Mouse (Mus musculus) heart, adult 2 months (tissue): ENCODE results near the gene Esrp2. TPM values are rescaled to one million over a fixed set of nuclear protein-coding genes. Genes with fewer than 3 reads are reported as not detected.

Experiments used
- DNase-seq, 2 experiments: peaks; one replicate each; pipeline ENCODE4 v3.0.0; 2021
- H3K27ac ChIP-seq: fragments of 200-600 bp; 2 replicates; pipeline ENCODE4 v1.8.1; 2022
- H3K27me3 ChIP-seq: fragments of 200-500 bp; 2 replicates; pipeline ENCODE4 v1.6.1; 2012; ENCODE audit warnings: mild to moderate bottlenecking, low read length, inconsistent platforms, mixed read lengths; ENCODE audit not compliant: control insufficient read depth, insufficient read depth
- H3K36me3 ChIP-seq: fragments of 200-500 bp; 2 replicates; pipeline ENCODE4 v1.6.1; 2012; ENCODE audit warnings: low read length, inconsistent platforms; ENCODE audit not compliant: control insufficient read depth, insufficient read depth
- H3K4me1 ChIP-seq: fragments of 200-500 bp; 2 replicates; pipeline ENCODE4 v1.6.1; 2011; ENCODE audit warnings: low read length; ENCODE audit not compliant: control insufficient read depth, insufficient read depth
- H3K4me3 ChIP-seq: fragments of 200-600 bp; 2 replicates; pipeline ENCODE4 v1.8.1; 2022
- H3K79me2 ChIP-seq: fragments of 200-500 bp; replicated peaks from 2 replicates; pipeline ENCODE4 v1.6.1; 2012; ENCODE audit warnings: mild to moderate bottlenecking, inconsistent platforms, low read length, moderate library complexity, mixed read lengths; ENCODE audit not compliant: control insufficient read depth, insufficient read depth
- H3K9ac ChIP-seq: fragments of 200-500 bp; 2 replicates; pipeline ENCODE4 v1.6.1; 2012; ENCODE audit warnings: low read depth, mild to moderate bottlenecking, control low read depth, inconsistent platforms, low read length, mixed read lengths
- CTCF ChIP-seq: fragments of 200-600 bp; IDR thresholded peaks from 2 replicates; pipeline ENCODE4 v1.8.1; 2022; ENCODE audit warnings: antibody characterized with exemption, mild to moderate bottlenecking, moderate library complexity
- EP300 ChIP-seq: fragments of 200-500 bp; IDR thresholded peaks from 2 replicates; pipeline ENCODE4 v1.6.1; 2011; ENCODE audit warnings: low read depth, low read length, control low read depth; ENCODE audit not compliant: insufficient read depth
- POLR2A ChIP-seq: fragments of 200-500 bp; IDR thresholded peaks from 2 replicates; pipeline ENCODE4 v1.6.1; 2011; ENCODE audit warnings: mild to moderate bottlenecking, low read depth, low read length, control low read depth; ENCODE audit not compliant: insufficient read depth
- WGBS: fragments of 180-500 bp; shearing (Covaris S2); methylation state at CpG from one replicate; pipeline ENCODE4 v1.1.7; 2018; 5-methylcytosine and 5-hydroxymethylcytosine counted together
- intact Hi-C: fragments of 180-260 bp; cut with DNase I; formaldehyde crosslinking; loops from one replicate; pipeline ENCODE4 v1.15.1; 2025
- polyA plus RNA-seq: library from polyadenylated mRNA; depleted of rRNA; stranded (reverse); fragments of >200 nt; gene quantifications from 2 replicates; pipeline ENCODE4 v1.2.3, GENCODE M21; 2012
- total RNA-seq, 2 experiments: library from RNA; stranded (reverse); gene quantifications; 2 replicates each; pipeline ENCODE4 v1.2.3; 2021

Esrp2 gene
- total and polyA plus RNA-seq, 3 experiments = 0.31 to 1.1 (median 0.52) TPM

DNA sequence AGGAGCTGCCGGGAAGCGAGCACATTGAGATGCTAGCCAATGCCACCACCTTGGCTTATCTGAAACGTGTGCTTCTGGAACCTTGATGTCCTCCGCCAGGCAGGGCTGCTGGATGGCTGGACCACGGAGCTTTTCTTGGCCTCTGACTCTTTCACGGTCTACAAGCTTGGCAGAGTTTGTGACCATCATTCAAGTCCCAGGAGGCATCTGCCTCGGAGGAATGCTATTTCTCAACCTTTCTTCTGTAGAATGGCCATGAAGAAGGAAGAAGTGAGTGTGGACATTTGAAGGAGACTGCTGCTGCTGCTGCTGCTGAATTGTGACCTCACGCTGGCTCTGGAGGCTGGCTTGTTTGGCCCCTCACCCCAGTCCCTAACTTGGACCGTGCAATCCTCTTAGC, 26.5 kb upstream of the Esrp2 start:
- H3K4me3 ChIP-seq = no peak overlapping the region
- TF ChIP-seq CTCF (no peak), POLR2A (no peak), EP300 (no peak)
- H3K27ac ChIP-seq = no peak overlapping the region
- intact Hi-C loops = no loop called here
- H3K9ac ChIP-seq = no peak overlapping the region
- DNase-seq = peak in 1 of 2 experiments; percentile 10
- no peaks in the 10 kb centered on the region for H3K79me2 ChIP-seq
- H3K27me3 ChIP-seq = no peaks in the 10 kb centered on the region
- H3K36me3 ChIP-seq = no peaks in the 10 kb centered on the region
- 79% methylated on average over 9 of the region's 9 CpGs for WGBS
- H3K4me1 ChIP-seq = no peaks in the 10 kb centered on the region; the same call in 1 of the 2 replicates

DNA sequence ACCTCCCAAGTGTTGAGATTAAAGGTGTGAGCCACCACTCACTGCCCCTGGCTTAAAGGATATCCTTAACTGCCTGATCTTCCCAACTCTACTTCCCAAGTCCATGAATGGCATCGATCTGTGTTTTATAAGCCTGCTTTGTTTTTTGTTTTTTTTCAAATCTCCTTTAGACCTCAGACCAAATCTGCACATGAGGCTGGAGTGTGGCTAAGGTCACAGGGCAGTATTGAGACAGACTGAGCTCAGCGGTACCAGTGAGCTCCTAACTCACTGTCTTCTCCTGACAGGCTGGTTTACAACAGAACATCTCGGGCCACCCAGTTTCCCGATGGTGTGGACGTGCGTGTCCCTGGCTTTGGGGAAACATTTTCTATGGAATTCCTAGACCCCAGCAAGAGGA, 23.1 kb upstream of the Esrp2 start:
- intact Hi-C loops = no loop called here
- 93% methylated on average over 6 of the region's 6 CpGs for WGBS
- no peak for TF ChIP-seq POLR2A
- Histone ChIP-seq H3K4me3 (no peak overlapping the region), H3K27ac (no peak overlapping the region), H3K36me3 (peaks cover 2% of the 10 kb centered on the region; the same call in 1 of the 2 replicates), H3K4me1 (no peaks in the 10 kb centered on the region), H3K79me2 (no peaks in the 10 kb centered on the region), H3K9ac (no peak overlapping the region), H3K27me3 (no peaks in the 10 kb centered on the region)
- DNase-seq = peak in 1 of 2 experiments; percentile 14

DNA sequence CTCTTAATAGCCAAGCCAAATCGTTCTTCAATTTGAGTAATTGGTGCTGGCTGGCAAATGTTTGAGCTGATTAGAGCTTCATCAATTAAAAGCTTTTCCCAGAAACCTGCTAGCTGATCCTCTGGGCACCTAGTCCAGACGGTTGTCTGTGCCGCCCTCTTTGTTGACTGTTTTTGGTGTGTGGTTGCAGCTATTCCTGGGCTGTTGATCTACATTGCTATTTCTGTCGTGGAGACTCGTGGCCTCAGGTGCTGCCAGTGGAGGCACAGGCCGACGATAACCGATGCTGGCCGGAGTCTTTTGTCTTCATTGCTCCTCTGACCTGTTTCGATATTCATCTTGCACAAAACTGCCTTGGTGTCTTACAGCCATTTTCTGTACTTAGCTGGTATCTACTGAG, 21.6 kb upstream of the Esrp2 start:
- H3K27me3 ChIP-seq = no peaks in the 10 kb centered on the region
- peak; percentile 32 to 64 for DNase-seq
- H3K36me3 ChIP-seq = peaks cover 2% of the 10 kb centered on the region; the same call in 1 of the 2 replicates
- no peak; the same call in 1 of the 2 replicates for TF ChIP-seq EP300
- no peak for TF ChIP-seq CTCF
- no peak for TF ChIP-seq POLR2A
- H3K9ac ChIP-seq = no peak overlapping the region
- H3K4me1 ChIP-seq = no peaks in the 10 kb centered on the region
- no peak overlapping the region for H3K4me3 ChIP-seq
- intact Hi-C loops = no loop called here
- 62% methylated on average over 10 of the region's 10 CpGs for WGBS
- H3K27ac ChIP-seq = peak overlapping the region; percentile 81
- H3K79me2 ChIP-seq = no peaks in the 10 kb centered on the region

DNA sequence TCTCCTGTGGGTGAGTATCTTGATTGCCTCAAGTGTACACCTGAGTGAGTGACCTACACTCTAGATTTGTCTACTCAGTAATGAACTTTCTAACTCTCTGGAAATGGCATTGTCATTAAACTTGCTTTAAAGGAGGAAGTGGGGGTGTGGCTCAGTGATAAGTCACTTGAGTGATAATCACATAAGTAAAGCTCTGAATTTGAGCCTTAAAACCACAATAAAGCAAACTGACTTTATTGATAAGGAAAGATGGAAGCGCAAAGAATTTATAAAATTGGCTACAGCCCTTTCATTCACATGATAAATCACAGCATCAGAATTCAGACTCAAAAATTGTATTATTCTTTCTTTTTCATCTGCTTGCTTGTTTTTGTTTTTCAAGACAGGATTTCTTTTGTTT, 20.6 kb upstream of the Esrp2 start:
- H3K27ac ChIP-seq = no peak overlapping the region
- H3K9ac ChIP-seq = no peak overlapping the region
- H3K36me3 ChIP-seq = peaks cover 2% of the 10 kb centered on the region; the same call in 1 of the 2 replicates
- no peak overlapping the region for H3K4me3 ChIP-seq
- no peaks in the 10 kb centered on the region for H3K27me3 ChIP-seq
- H3K79me2 ChIP-seq = no peaks in the 10 kb centered on the region; the same call in 1 of the 2 replicates
- H3K4me1 ChIP-seq = peaks cover 1% of the 10 kb centered on the region; the same call in 1 of the 2 replicates
- TF ChIP-seq POLR2A = no peak
- TF ChIP-seq EP300 = no peak
- TF ChIP-seq CTCF = no peak
- 86% methylated on average over 1 of the region's 1 CpGs for WGBS
- no peak for DNase-seq
- intact Hi-C loops = no loop called here

DNA sequence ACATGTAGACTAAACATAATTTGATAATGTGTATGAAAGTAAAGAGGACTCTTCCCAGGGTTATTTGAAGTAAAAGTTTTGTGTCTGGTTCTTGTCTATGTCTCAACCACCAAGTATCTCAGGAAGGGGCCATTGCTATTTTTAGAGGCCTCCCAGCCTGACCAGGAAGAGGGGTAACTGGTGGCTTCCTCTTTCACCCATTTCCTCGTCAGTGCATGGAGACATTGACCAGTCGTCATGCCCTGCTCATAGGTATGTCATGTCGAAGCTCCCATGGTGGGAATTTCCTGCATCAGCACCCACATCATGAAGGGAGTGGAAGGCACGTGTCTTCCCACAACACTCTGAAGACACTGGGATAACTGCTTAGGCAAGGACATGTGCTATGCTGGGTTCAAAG, 16.1 kb upstream of the Esrp2 start:
- 29% methylated on average over 4 of the region's 4 CpGs for WGBS
- Histone ChIP-seq H3K27me3 (no peaks in the 10 kb centered on the region), H3K27ac (no peak overlapping the region), H3K4me1 (peaks cover 1% of the 10 kb centered on the region), H3K9ac (no peak overlapping the region), H3K4me3 (no peak overlapping the region), H3K79me2 (no peaks in the 10 kb centered on the region; the same call in 1 of the 2 replicates), H3K36me3 (peaks cover 2% of the 10 kb centered on the region; the same call in 1 of the 2 replicates)
- DNase-seq = no peak
- intact Hi-C loops = loop anchor here (5.0 kb wide), 1 partner anchor 59 kb away; the partner anchor contains the start of genes Prmt7 and Slc7a6os
- TF ChIP-seq CTCF = no peak
- no peak for TF ChIP-seq POLR2A
- no peak for TF ChIP-seq EP300

- TF ChIP-seq EP300 = no peak
- Histone ChIP-seq H3K9ac (no peak overlapping the region), H3K79me2 (no peaks in the 10 kb centered on the region; the same call in 1 of the 2 replicates), H3K27me3 (no peaks in the 10 kb centered on the region), H3K4me1 (peaks cover 1% of the 10 kb centered on the region), H3K36me3 (no peaks in the 10 kb centered on the region), H3K27ac (peak overlapping the region; percentile 6), H3K4me3 (peak overlapping the region; percentile 71)
- intact Hi-C loops = loop anchor here (5.0 kb wide), 1 partner anchor 61 kb away; the partner anchor contains the start of genes Prmt7 and Slc7a6os
- no peak for DNase-seq
- 62% methylated on average over 9 of the region's 9 CpGs for WGBS
Observed at GRCm38 (mm10) chr8:106151041-106151440, 14.3 kb upstream of the Esrp2 start.
